Mouse (Mus musculus) frontal cortex, postnatal 14 days (tissue): ENCODE data around the gene Slco2b1.
A peak's percentile ranks its signal among the peaks of the same experiment; 100 is the strongest.

ENCODE experiments used
- DNase-seq, 2 experiments: peaks; one replicate each; pipeline ENCODE4 v3.0.0; 2022; ENCODE audit warnings: low spot score in 2 of 2

The Slco2b1 gene

GRCm38 (mm10) chr7:99654244-99654643 lies 56.9 kb downstream of the Slco2b1 start:
- no peak for DNase-seq

GRCm38 (mm10) chr7:99649585-99649984 lies 61.6 kb downstream of the Slco2b1 start:
- no peak for DNase-seq

GRCm38 (mm10) chr7:99648623-99649022 lies 62.5 kb downstream of the Slco2b1 start:
- DNase-seq, result no peak

GRCm38 (mm10) chr7:99644701-99645100 lies 66.4 kb downstream of the Slco2b1 start:
- no peak for DNase-seq

GRCm38 (mm10) chr7:99642078-99642477 lies 69.1 kb downstream of the Slco2b1 start:
- DNase-seq, result no peak

GRCm38 (mm10) chr7:99641245-99641644 lies 69.9 kb downstream of the Slco2b1 start:
- no peak for DNase-seq

GRCm38 (mm10) chr7:99633966-99634665 lies 77.0 kb downstream of the Slco2b1 start:
- DNase-seq, result no peak

- DNase-seq, result no peak
Measured at GRCm38 (mm10) chr7:99632286-99632685, 78.9 kb downstream of the Slco2b1 start.

- no peak for DNase-seq
Measured at GRCm38 (mm10) chr7:99627366-99627765, 83.8 kb downstream of the Slco2b1 start.

- peak in 1 of 2 experiments; percentile 16 for DNase-seq
Measured at GRCm38 (mm10) chr7:99626376-99627270, 84.5 kb downstream of the Slco2b1 start, which contains the start of gene Tpbgl. Tpbgl (minus strand) TSS chr7:99627103.

GRCm38 (mm10) chr7:99625722-99626375 lies 85.3 kb downstream of the Slco2b1 start:
- DNase-seq, result peak; percentile 71 to 78

- no peak for DNase-seq
Measured at GRCm38 (mm10) chr7:99618860-99619259, 92.3 kb downstream of the Slco2b1 start.

GRCm38 (mm10) chr7:99618264-99618663 lies 92.9 kb downstream of the Slco2b1 start:
- no peak for DNase-seq
